Mouse (Mus musculus) liver, postnatal 0 days (tissue): ENCODE data around the gene D5Ertd579e. TPM values are rescaled to one million over a fixed set of nuclear protein-coding genes. Genes with fewer than 3 reads are reported as not detected.
A peak's percentile ranks its signal among the peaks of the same experiment; 100 is the strongest.

Experiments
- ATAC-seq: fragments of 200-750 bp; cut with Nextera tagmentation; 2 replicates; pipeline ENCODE4 v1.8.0; 2017; ENCODE audit warnings: mild to moderate bottlenecking, moderate library complexity
- DNase-seq: peaks from one replicate; pipeline ENCODE4 v3.0.0-alpha.2; 2016
- H3K27ac ChIP-seq: fragments of 300-500 bp; sonication (generic); 2 replicates; pipeline ENCODE4 v1.5.1; 2014; ENCODE audit warnings: antibody characterized with exemption, moderate library complexity, mild to moderate bottlenecking, low read depth
- H3K27me3 ChIP-seq: fragments of 300-500 bp; sonication (generic); 2 replicates; pipeline ENCODE4 v1.6.1; 2014; ENCODE audit warnings: low read length, control low read depth, mixed read lengths; ENCODE audit not compliant: insufficient read depth
- H3K36me3 ChIP-seq: fragments of 300-500 bp; sonication (generic); replicated peaks from 2 replicates; pipeline ENCODE4 v1.6.1; 2014; ENCODE audit warnings: mild to moderate bottlenecking, control low read depth, low read length, moderate library complexity, mixed read lengths; ENCODE audit not compliant: insufficient read depth
- H3K4me1 ChIP-seq: fragments of 300-500 bp; sonication (generic); 2 replicates; pipeline ENCODE4 v1.6.1; 2014; ENCODE audit warnings: antibody characterized with exemption, mild to moderate bottlenecking, control low read depth; ENCODE audit not compliant: insufficient read depth
- H3K4me2 ChIP-seq: fragments of 300-500 bp; sonication (generic); 2 replicates; pipeline ENCODE4 v1.6.1; 2014; ENCODE audit warnings: low read depth, mild to moderate bottlenecking, low read length, moderate library complexity, mixed read lengths
- H3K4me3 ChIP-seq: fragments of 300-500 bp; sonication (generic); 2 replicates; pipeline ENCODE4 v1.5.1; 2014; ENCODE audit warnings: low read depth, low read length
- H3K9ac ChIP-seq: fragments of 300-500 bp; sonication (generic); replicated peaks from 2 replicates; pipeline ENCODE4 v1.6.1; 2014; ENCODE audit warnings: mild to moderate bottlenecking, moderate library complexity
- H3K9me3 ChIP-seq: fragments of 300-500 bp; sonication (generic); 2 replicates; pipeline ENCODE4 v1.6.1; 2016; ENCODE audit warnings: mild to moderate bottlenecking, control low read depth, low read length, mixed read lengths
- CTCF ChIP-seq: sonication (generic); IDR thresholded peaks from 2 replicates; pipeline ENCODE4 v1.5.1; 2016; ENCODE audit warnings: antibody characterized with exemption, low read depth
- EP300 ChIP-seq: IDR thresholded peaks from 2 replicates; pipeline ENCODE4 v1.6.1; 2016; ENCODE audit warnings: antibody characterized with exemption, low read depth, mild to moderate bottlenecking
- WGBS: fragments of 180-500 bp; shearing (Covaris S2); extraction: QIAGEN DNeasy Blood & Tissue Kit; methylation state at CpG from one replicate; pipeline ENCODE4 v1.1.7; 2014; ENCODE audit not compliant: insufficient replicate concordance; 5-methylcytosine and 5-hydroxymethylcytosine counted together
- polyA plus RNA-seq: library from polyadenylated mRNA; unstranded; fragments of >200 nt; fragmentation: Nextera tagmentation; extraction: Ambion mirVana; gene quantifications from 2 replicates; pipeline ENCODE4 v1.2.1, GENCODE M21; 2015

D5Ertd579e gene
- polyA plus RNA-seq, 1 experiment from 2014 or later, result 18.5 TPM

DNA sequence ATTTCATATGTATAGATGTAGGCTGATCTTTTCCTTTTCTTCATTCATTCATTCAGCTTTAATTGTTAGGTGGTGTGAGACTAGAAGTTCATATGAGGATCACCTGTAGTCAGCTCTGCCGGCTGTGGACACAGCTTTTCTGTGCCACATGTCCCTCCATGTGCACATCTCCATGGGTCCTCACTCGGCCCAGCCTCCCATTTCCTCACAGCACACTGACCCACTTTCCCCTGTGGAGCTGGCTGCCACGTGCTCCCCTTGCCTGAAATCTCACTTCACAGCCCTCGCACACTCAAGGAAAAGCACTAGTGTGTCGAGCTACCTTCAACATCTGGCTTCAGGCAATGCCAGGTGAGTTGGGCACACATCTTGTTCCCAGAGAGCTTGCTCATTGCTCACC, 23.3 kb upstream of the D5Ertd579e start:
- H3K27me3 ChIP-seq, result no peaks in the 10 kb centered on the region
- H3K27ac ChIP-seq, result no peak overlapping the region
- peaks cover 61% of the 10 kb centered on the region for H3K4me1 ChIP-seq
- TF ChIP-seq EP300 (no peak), CTCF (no peak)
- WGBS, result 80% methylated on average over 5 of the region's 5 CpGs
- H3K36me3 ChIP-seq, result no peaks in the 10 kb centered on the region
- DNase-seq (no peak), ATAC-seq (no peak)
- no peak overlapping the region; the same call in 1 of the 2 replicates for H3K9ac ChIP-seq
- no peaks in the 10 kb centered on the region for H3K9me3 ChIP-seq
- 0 out of 2 replicates have a peak overlapping the region, but pooled peaks have one; percentile 61 for H3K4me2 ChIP-seq
- H3K4me3 ChIP-seq, result no peak overlapping the region

DNA sequence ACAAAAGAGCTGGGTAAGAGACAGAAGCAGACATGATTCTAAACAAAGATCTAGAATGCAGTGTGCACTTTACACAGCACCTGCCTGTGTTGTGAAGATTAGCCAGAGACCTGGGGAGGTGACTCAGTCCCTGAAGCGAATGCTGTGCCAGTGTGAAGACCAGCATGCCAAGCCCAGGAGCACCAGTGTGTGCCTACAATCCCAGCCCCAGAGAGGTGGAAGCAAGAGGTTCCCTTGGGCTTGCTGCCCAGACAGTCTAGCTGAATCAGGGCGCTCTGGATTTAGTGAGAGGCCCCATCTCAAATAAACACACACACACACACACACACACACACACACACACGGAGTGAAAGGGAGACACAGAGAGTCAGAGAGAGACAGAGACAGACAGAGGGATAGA, 22.1 kb upstream of the D5Ertd579e start:
- no peak overlapping the region for H3K9ac ChIP-seq
- no peak overlapping the region for H3K4me3 ChIP-seq
- peaks cover 63% of the 10 kb centered on the region for H3K4me1 ChIP-seq
- no peaks in the 10 kb centered on the region for H3K36me3 ChIP-seq
- H3K9me3 ChIP-seq, result no peaks in the 10 kb centered on the region
- TF ChIP-seq CTCF (no peak), EP300 (no peak)
- WGBS, result 67% methylated on average over 3 of the region's 3 CpGs
- H3K4me2 ChIP-seq, result no peak overlapping the region
- ATAC-seq, result no peak
- no peak for DNase-seq
- H3K27me3 ChIP-seq, result no peaks in the 10 kb centered on the region
- no peak overlapping the region for H3K27ac ChIP-seq

DNA sequence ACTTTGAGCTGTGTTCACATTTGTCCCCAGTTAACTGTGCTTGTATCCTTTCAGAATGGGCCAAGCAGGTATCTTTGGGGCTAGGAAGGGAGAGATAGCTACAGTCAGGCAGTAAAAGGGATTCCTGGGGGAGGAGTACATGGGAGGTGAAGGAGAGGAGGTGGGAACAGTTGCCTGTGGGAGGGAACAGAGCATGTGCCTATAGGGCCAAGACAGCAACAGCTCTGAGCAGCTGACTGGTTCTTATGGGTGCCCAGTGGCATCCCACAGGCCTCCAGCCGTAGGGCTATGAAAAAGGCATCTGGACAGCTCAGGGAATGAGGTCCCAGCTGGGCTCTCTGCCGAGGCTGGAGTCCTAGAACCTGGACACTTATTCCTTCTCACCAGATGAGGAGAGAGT, 21.0 kb upstream of the D5Ertd579e start:
- peaks cover 63% of the 10 kb centered on the region for H3K4me1 ChIP-seq
- H3K27me3 ChIP-seq, result no peaks in the 10 kb centered on the region
- no peak overlapping the region for H3K9ac ChIP-seq
- ATAC-seq (no peak), DNase-seq (no peak)
- WGBS, result 54% methylated on average over 2 of the region's 2 CpGs
- TF ChIP-seq EP300, result no peak
- TF ChIP-seq CTCF, result no peak
- H3K4me3 ChIP-seq, result no peak overlapping the region
- H3K27ac ChIP-seq, result no peak overlapping the region
- no peaks in the 10 kb centered on the region for H3K9me3 ChIP-seq
- no peak overlapping the region for H3K4me2 ChIP-seq
- H3K36me3 ChIP-seq, result no peaks in the 10 kb centered on the region

DNA sequence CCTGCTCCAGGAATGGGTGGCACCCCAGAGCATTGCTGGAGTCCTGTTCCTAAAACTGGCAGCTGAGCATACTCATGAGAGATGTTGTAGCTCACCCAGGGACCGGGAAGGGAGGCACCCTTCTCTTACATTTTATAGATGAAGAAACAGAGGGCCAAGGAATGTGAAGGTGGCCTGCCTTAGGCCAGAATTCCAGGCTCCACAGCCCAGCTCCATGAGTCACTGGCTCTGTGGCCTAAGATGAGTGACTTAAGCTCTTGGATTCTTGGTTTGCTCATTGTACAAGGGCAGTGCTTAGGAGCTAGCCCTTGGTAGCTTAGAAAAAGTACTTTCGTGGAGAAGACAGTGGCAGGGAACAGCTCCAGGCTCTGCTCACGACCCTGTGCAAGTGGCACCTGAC, 19.0 kb upstream of the D5Ertd579e start:
- H3K4me1 ChIP-seq, result peaks cover 55% of the 10 kb centered on the region
- no peak for ATAC-seq
- WGBS, result 75% methylated on average over 3 of the region's 3 CpGs
- H3K36me3 ChIP-seq, result no peaks in the 10 kb centered on the region
- no peak overlapping the region for H3K4me3 ChIP-seq
- TF ChIP-seq CTCF, result no peak
- no peak for TF ChIP-seq EP300
- no peaks in the 10 kb centered on the region for H3K27me3 ChIP-seq
- no peak overlapping the region for H3K9ac ChIP-seq
- no peaks in the 10 kb centered on the region for H3K9me3 ChIP-seq
- no peak for DNase-seq
- H3K4me2 ChIP-seq, result no peak overlapping the region
- no peak overlapping the region for H3K27ac ChIP-seq

DNA sequence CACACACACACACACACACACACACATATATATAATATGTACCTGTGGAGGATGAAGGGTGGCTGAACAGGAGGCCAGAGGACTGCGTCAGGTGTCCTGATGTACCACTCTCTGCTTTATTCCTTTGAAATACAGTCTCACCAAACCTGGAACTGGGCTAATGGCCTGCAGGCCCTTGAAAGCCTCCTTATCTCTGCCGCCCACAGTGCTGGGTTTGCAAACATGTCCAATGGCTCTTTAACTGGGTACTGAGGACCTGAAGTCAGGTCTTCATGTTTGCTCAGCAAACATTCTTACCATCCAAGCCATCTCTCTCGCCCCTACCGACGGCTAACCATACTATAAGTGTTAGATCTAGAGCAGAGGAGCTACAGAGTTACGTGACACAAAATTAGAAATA, 17.9 kb upstream of the D5Ertd579e start:
- ATAC-seq (peak; percentile 33), DNase-seq (no peak)
- H3K4me1 ChIP-seq, result peaks cover 45% of the 10 kb centered on the region
- 74% methylated on average over 6 of the region's 6 CpGs for WGBS
- no peaks in the 10 kb centered on the region for H3K27me3 ChIP-seq
- no peaks in the 10 kb centered on the region for H3K36me3 ChIP-seq
- peak overlapping the region; percentile 86 for H3K27ac ChIP-seq
- H3K4me3 ChIP-seq, result no peak overlapping the region
- H3K4me2 ChIP-seq, result peak overlapping the region; percentile 87; the same call in 1 of the 2 replicates
- no peaks in the 10 kb centered on the region for H3K9me3 ChIP-seq
- TF ChIP-seq EP300 (no peak), CTCF (no peak)
- H3K9ac ChIP-seq, result no peak overlapping the region; the same call in 1 of the 2 replicates

DNA sequence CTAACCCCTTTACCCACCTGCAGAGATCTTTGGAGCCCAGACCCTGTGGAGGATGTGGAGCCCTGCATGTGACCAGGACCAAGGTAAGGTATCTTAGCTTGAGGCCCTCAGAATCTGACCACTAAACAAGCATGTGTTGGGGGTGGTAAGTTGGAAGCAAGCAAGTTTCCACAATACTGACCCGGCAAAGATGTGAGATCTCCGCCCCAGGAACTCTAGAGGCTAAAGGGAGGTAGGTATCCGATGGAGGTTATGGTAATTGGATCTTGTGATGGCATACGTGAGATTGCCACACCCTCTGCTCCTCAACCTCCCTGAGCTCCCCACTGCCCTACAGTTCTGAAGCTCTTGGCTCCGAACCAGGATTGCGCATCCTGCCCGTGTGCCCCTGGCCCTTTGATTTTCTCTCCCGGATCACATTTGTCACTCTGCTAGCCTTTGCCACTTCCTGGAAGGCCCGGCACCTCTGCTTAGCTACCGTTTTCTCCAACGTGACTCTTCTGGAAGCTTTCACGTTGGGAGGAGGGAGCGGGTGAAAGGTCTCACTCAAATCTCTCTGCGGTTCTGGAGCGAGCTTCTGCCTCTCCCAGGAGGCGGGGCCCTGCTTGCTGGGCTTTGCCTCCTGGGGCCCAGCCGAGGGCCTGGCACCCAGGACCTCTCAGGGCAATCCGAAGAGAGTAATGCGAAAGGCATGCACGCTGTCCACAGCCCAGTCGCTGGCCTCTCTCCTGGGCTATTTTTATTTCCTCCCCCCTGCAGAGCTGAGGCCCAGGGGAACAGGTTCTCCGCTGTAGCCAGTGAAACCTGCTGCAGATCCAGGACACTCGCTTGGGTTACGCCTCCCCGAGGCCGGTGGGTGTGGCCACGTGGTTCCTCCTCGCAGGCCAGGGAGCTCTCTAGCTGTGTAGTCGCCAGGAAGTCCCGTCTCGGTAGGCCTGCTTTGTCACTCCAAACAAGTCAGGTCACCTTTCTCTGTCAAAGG, 17.0 kb upstream of the D5Ertd579e start:
- Histone ChIP-seq H3K9ac (peak overlapping the region; percentile 66), H3K36me3 (no peaks in the 10 kb centered on the region), H3K4me1 (peaks cover 38% of the 10 kb centered on the region), H3K4me3 (peak overlapping the region; percentile 53), H3K9me3 (no peaks in the 10 kb centered on the region), H3K4me2 (peak overlapping the region; percentile 87), H3K27me3 (no peaks in the 10 kb centered on the region), H3K27ac (peak overlapping the region; percentile 86)
- peak; percentile 97 for ATAC-seq
- DNase-seq, result peak; percentile 93
- 8% methylated on average over 31 of the region's 31 CpGs for WGBS
- TF ChIP-seq CTCF (peak; percentile 20), EP300 (peak; percentile 39; the same call in 1 of the 2 replicates)
